In genomic region chr16:49335916-49336315, GRCm38 (mm10) we compare ENCODE assay signal across 11 mouse cellular contexts.
DNase-seq lines count a peak whose midpoint lies in the region; ATAC-seq lines count a peak whose summit lies in the region.
"Had no signal": no experiment of that assay in that cellular context is flagged by ENCODE, and none has a peak within 500 bp of the region (broad histone marks: within the 10 kb centered on the region; RNA-seq: fewer than 3 reads in every experiment).

No protein-coding gene starts in this region.

- H3K9ac ChIP-seq in hindbrain, embryonic 14.5 days, result no peak overlapping the region
- H3K9ac ChIP-seq in forebrain, embryonic 16.5 days (replicated peaks; ENCODE audit: low read depth, low read length), result no peak overlapping the region

- no peaks in the 10 kb centered on the region for H3K27me3 ChIP-seq in hindbrain, embryonic 14.5 days (ENCODE audit: control insufficient read depth, insufficient read depth, low read length)
- H3K27me3 ChIP-seq in hindbrain, embryonic 10.5 days (ENCODE audit: insufficient read depth, poor library complexity, severe bottlenecking), result no peaks in the 10 kb centered on the region
- no peaks in the 10 kb centered on the region for H3K27me3 ChIP-seq in forebrain, embryonic 16.5 days (replicated peaks; ENCODE audit: control insufficient read depth, insufficient read depth, low read length)

- DNase-seq in hindbrain, embryonic 14.5 days (ENCODE audit: low spot score), result no peak
- no peak for DNase-seq in hindbrain, embryonic 10.5 days (ENCODE audit: low spot score)
- peak; percentile 56 for DNase-seq in brain, embryonic 18.5 days (ENCODE audit: low read depth, low spot score)
- DNase-seq in left cerebral cortex, postnatal 4 days, result peak; percentile 85
- DNase-seq in T-cell, adult 2 months (ENCODE audit: low spot score), result no peak
- DNase-seq in kidney, adult 18-20 months, result no peak
- DNase-seq: adrenal gland, postnatal 14 days had no signal

- no peak overlapping the region for H3K4me3 ChIP-seq in hindbrain, embryonic 14.5 days (replicated peaks; ENCODE audit: low read length)
- H3K4me3 ChIP-seq in hindbrain, embryonic 10.5 days, result no peak overlapping the region
- H3K4me3 ChIP-seq in forebrain, embryonic 16.5 days (replicated peaks; ENCODE audit: low read length), result no peak overlapping the region

- 54% methylated on average over 2 of the region's 2 CpGs for WGBS in hindbrain, embryonic 14.5 days
- 46% methylated on average over 2 of the region's 2 CpGs for WGBS in hindbrain, embryonic 10.5 days
- WGBS in forebrain, embryonic 16.5 days, result 25% methylated on average over 2 of the region's 2 CpGs

- H3K4me1 ChIP-seq in hindbrain, embryonic 14.5 days (replicated peaks; ENCODE audit: control insufficient read depth, insufficient read depth, low read length), result no peaks in the 10 kb centered on the region
- no peaks in the 10 kb centered on the region for H3K4me1 ChIP-seq in hindbrain, embryonic 10.5 days (replicated peaks)
- peaks cover 5% of the 10 kb centered on the region for H3K4me1 ChIP-seq in forebrain, embryonic 16.5 days (replicated peaks; ENCODE audit: control insufficient read depth, insufficient read depth, low read length)

- no peak overlapping the region for H3K4me2 ChIP-seq in hindbrain, embryonic 14.5 days (replicated peaks)
- no peak overlapping the region for H3K4me2 ChIP-seq in forebrain, embryonic 16.5 days (ENCODE audit: low read length)

- no peaks in the 10 kb centered on the region for H3K9me3 ChIP-seq in hindbrain, embryonic 14.5 days (ENCODE audit: control insufficient read depth, low read length)
- H3K9me3 ChIP-seq in hindbrain, embryonic 10.5 days, result no peaks in the 10 kb centered on the region
- H3K9me3 ChIP-seq in forebrain, embryonic 16.5 days (ENCODE audit: control insufficient read depth, low read length), result no peaks in the 10 kb centered on the region

- intact Hi-C loops in left cerebral cortex, postnatal 4 days (cut with DNase I), result no loop called here

- no peaks in the 10 kb centered on the region for H3K36me3 ChIP-seq in hindbrain, embryonic 14.5 days (replicated peaks; ENCODE audit: control insufficient read depth, insufficient read depth)
- H3K36me3 ChIP-seq in hindbrain, embryonic 10.5 days, result no peaks in the 10 kb centered on the region
- H3K36me3 ChIP-seq in forebrain, embryonic 16.5 days (ENCODE audit: control insufficient read depth, insufficient read depth), result no peaks in the 10 kb centered on the region

- H3K27ac ChIP-seq in hindbrain, embryonic 14.5 days, result no peak overlapping the region
- H3K27ac ChIP-seq in hindbrain, embryonic 10.5 days, result no peak overlapping the region
- H3K27ac ChIP-seq in forebrain, embryonic 16.5 days (ENCODE audit: low read length), result no peak overlapping the region
- H3K27ac ChIP-seq: macrophage had no signal

- ATAC-seq in hindbrain, embryonic 14.5 days (ENCODE audit: low FRiP score), result peak; percentile 57; the same call in 1 of the 2 replicates
- ATAC-seq in forebrain, embryonic 16.5 days, result peak; percentile 93
- no peak for ATAC-seq in megakaryocyte progenitor cell, adult 5-6 weeks (replicated peaks; ENCODE audit: poor library complexity)
- ATAC-seq: intestine, embryonic 16.5 days had no signal

Comparison
In these comparisons a context has a peak if more than half of its experiments do, and no peak if none do; other contexts are left out.
1. DNase-seq: peak in brain, embryonic 18.5 days (single experiment) and left cerebral cortex, postnatal 4 days (single experiment); none in hindbrain, embryonic 14.5 days (single experiment), hindbrain, embryonic 10.5 days (single experiment), T-cell, adult 2 months (single experiment) and kidney, adult 18-20 months (single experiment).